Mouse (Mus musculus) brain, embryonic 14.5 days (tissue): ENCODE data around the gene Sv2c.

ENCODE experiments used
- CTCF ChIP-seq: fragments of 200-500 bp; IDR thresholded peaks from 2 replicates; pipeline ENCODE4 v1.5.1; 2012; ENCODE audit warnings: inconsistent platforms, mild to moderate bottlenecking, moderate library complexity, borderline replicate concordance; ENCODE audit not compliant: insufficient read depth, insufficient read length; ENCODE audit errors: extremely low read depth
- POLR2A ChIP-seq: fragments of 200-500 bp; IDR thresholded peaks from 2 replicates; pipeline ENCODE4 v1.6.1; 2012; ENCODE audit warnings: mild to moderate bottlenecking, inconsistent platforms, borderline replicate concordance; ENCODE audit not compliant: poor library complexity, insufficient read depth, insufficient read length, severe bottlenecking; ENCODE audit errors: extremely low read depth

DNA sequence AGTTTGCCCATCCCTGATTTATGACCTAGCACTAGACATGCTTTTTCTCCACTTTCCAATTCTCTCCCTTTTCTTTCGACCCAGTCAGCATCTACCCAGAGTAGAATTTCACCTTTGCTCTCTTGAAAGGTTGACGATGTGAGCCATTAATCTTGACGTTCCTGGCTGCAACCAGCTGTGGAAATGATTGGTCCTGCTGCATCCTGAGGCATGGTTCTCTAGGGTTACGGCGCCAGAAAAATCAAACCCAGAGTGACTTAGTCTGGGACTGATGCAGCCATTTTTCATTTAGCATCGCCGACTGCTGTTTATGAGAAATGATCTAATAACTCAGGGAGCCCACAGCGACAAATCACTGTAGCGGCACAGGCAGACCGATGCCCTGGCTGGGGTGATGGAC, 133.0 kb downstream of the Sv2c start:
- TF ChIP-seq POLR2A, result no peak
- no peak for TF ChIP-seq CTCF
